Mouse (Mus musculus): ENCODE results near the gene Mdk.

The Mdk gene

DNA sequence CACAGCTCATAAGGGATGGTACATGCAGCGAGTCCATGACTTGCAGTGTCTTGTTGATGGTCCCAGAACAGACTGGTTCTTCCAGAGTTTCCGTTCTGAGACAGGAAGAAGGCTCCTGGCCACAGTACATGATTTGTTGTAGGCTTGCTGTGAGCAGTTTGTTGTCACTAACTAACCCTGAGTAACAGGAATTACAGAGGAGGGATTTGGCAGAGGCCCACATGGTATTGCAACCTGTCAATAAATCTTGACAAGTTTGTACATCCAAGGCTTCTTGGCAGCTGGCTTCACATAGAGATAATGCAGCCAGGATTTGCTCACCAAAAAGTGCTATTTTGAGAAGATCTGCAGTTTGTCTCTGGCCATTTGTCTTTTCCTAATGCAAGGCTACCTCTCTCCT lies 26.0 kb downstream of the Mdk start:
- DNase-seq, result no peak

DNA sequence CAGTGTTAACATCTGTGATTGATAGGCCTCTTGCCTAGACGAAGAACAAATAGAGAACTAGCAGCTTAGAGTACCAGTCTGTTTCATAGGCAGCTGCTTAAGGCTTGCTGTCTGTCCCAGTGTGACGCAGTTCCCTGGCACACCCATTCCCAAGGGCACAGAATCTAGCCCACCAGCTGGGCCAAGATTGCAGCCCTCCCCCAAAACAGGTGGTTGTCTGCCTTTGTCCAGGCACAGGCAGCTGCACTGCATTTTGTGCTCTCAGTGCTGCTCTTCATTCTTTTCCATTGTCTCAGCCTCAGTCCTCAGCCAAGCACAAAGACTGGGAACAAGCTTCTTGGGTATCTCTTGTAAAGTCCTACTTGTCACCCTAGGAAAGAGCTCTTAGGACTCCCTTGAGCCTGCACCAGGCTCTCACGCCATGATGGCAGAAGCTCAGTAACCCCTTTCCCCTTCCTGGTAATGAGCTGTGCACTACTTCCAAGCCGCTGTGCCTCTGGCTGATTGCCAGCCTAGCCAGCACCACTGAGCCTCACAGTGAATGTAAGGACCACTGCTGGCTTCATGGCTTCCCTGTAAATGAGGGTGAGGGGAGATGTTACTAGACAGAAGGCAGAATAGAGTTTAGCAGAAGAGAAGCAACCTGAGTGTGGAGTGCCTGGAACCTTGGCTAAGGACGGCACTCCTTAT lies 27.3 kb downstream of the Mdk start:
- DNase-seq, result no peak

DNA sequence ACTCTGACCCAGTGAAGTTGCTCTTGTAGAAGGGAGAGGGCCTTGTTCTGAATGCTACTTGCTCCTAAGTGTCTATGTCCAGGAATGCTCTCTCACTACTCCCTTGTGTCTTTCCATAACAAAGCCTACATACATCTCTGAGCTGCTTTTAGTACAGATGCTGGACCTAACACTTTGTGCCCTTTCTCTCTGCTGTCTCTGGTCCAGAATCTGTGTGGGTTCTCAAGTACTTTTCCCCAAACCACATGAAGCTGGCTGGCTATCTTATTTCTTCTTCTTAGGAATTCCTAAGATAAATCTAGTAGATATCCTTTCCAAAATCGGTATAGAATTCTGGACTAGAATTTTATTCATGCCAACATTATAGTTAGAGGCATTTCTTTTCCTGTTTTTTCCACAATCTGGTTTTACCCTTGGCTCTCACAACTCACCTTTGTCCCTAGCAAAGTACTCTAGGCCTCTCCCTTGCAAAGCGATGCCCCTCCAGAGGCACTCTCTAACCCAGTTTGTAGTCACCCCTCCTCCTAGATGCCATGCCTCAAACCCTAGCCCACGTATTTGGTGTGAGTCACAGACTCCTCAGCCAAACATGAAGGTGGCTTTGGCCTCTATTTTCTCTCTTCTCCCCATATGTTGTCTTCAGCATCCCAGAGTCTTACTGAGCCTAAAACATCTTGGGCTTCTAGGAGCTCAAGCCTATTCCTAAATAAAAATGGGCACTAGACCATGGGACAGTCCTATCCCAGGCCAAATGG lies 28.7 kb downstream of the Mdk start:
- DNase-seq, result no peak

DNA sequence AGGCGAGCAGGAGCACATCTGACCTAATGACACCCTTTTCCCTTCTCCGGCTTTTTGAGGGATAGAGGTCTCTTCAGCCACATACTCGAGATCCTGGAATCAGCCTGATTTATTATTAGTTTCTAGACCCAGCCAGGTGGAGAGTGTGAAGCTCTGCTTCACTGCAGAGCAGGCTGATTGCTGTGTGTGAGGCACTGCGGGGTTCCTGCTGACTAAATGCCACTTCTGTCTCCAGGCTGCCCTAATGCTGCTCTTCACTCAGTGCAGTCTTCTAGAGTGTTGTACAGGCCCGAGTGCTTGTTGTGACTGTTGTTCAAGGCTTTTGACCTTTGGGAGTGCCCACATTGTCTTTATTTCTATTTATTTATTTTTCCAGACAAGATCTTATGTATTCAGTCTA lies 29.8 kb downstream of the Mdk start:
- DNase-seq, result no peak

GRCm38 (mm10) chr2:91900431-91900830 lies 31.7 kb downstream of the Mdk start:
- DNase-seq, result no peak

DNA sequence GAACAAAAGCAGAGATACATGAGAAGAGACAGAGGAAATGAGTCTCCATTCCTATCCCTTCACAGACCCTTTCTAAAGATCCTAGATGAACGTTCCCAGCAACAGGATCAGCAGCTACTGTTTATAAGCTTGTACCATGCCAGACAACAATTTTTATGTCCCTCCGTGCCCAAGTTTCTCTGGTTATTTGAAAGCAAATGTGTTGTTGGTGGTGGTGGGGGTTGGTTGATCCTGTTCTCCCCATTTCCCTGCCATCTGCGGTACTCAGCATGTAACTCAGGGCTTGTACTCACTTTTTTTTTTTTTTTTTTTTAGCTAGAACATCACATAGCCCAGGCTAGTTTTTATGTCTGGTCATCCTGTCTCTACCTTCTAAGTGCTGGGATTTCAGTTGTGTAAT lies 33.0 kb downstream of the Mdk start:
- DNase-seq, result no peak

GRCm38 (mm10) chr2:91897968-91898367 lies 34.1 kb downstream of the Mdk start:
- DNase-seq, result no peak

- no peak for DNase-seq
Observed at GRCm38 (mm10) chr2:91895401-91895800, 36.7 kb downstream of the Mdk start.

DNA sequence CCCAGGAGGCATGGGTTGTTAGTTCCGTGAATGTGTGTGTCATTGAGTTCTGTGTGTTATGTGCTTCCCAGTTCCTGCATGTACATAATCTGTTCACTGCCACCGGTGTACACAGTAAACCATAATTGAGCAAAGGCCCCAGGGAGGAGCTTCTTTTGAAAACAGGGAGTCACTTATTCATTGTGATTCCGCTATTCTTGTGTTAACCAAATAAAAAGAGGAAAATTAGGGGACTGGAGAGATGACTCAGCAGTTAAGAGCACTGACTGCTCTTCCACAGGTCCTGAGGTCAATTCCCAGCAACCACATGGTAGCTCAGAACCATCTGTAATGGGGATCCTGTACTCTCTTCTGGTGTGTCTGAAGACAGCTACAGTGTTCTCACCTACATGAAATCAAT lies 37.4 kb downstream of the Mdk start:
- DNase-seq, result no peak

- no peak for DNase-seq
Observed at GRCm38 (mm10) chr2:91884616-91885015, 47.5 kb downstream of the Mdk start.

GRCm38 (mm10) chr2:91883961-91884360 lies 48.1 kb downstream of the Mdk start:
- DNase-seq, result no peak

Data from lung, postnatal 10 days (tissue).